Mouse (Mus musculus): ENCODE data around the gene H2-Q1. TPM values are rescaled to one million over a fixed set of nuclear protein-coding genes. Genes with fewer than 3 reads are reported as not detected.

Gene H2-Q1
- polyA plus RNA-seq, 1 experiment from 2014 or later, result not detected

DNA sequence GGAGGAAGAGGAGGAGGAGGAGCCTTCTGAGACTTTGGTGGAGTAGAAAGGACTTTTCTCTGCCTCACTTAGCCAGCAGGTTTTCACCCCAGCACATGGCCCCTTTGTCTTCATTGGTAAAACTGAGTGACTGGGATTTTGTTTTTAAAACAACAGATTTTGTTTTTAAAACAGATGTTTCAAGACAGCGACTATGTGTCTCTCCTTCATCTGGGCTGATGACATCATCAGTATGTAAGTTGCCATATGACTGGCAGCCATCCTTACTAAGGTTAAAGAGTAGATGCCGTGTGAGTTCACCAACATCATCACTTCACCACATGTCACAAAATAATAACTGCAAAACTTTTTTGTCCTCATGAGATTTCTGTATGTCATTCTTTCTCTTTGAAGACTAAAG lies 33.9 kb downstream of the H2-Q1 start:
- H3K4me1 ChIP-seq (replicated peaks; ENCODE audit: control insufficient read depth, insufficient read depth), result no peaks in the 10 kb centered on the region
- TF ChIP-seq EP300 (optimal IDR thresholded peaks at IDR 0.05) (no peak), CTCF (IDR thresholded peaks at IDR 0.05; ENCODE audit: low read depth) (no peak)
- no peaks in the 10 kb centered on the region for H3K9me3 ChIP-seq (ENCODE audit: control insufficient read depth, low read length)
- H3K9ac ChIP-seq (ENCODE audit: low read length), result no peak overlapping the region
- no peaks in the 10 kb centered on the region; the same call in 1 of the 2 replicates for H3K27me3 ChIP-seq (ENCODE audit: control insufficient read depth, insufficient read depth, low read length)
- no peaks in the 10 kb centered on the region for H3K36me3 ChIP-seq (ENCODE audit: control insufficient read depth, insufficient read depth, low read length)
- DNase-seq (ENCODE audit: low spot score) (no peak), ATAC-seq (ENCODE audit: low FRiP score, low TSS enrichment) (no peak)
- no peak overlapping the region for H3K27ac ChIP-seq (replicated peaks)
- no peak overlapping the region for H3K4me3 ChIP-seq (ENCODE audit: low read depth, low read length)
- H3K4me2 ChIP-seq (replicated peaks; ENCODE audit: low read depth), result no peak overlapping the region
- 67% methylated on average over 2 of the region's 2 CpGs for WGBS

- no peak overlapping the region for H3K4me2 ChIP-seq (replicated peaks; ENCODE audit: low read depth)
- H3K27me3 ChIP-seq (ENCODE audit: control insufficient read depth, insufficient read depth, low read length), result no peaks in the 10 kb centered on the region; the same call in 1 of the 2 replicates
- H3K9me3 ChIP-seq (ENCODE audit: control insufficient read depth, low read length), result no peaks in the 10 kb centered on the region
- no peak overlapping the region for H3K27ac ChIP-seq (replicated peaks)
- no peaks in the 10 kb centered on the region for H3K4me1 ChIP-seq (replicated peaks; ENCODE audit: control insufficient read depth, insufficient read depth)
- TF ChIP-seq CTCF (IDR thresholded peaks at IDR 0.05; ENCODE audit: low read depth), result no peak
- TF ChIP-seq EP300 (optimal IDR thresholded peaks at IDR 0.05), result no peak
- no peak overlapping the region for H3K9ac ChIP-seq (ENCODE audit: low read length)
- 9% methylated on average over 1 of the region's 1 CpGs for WGBS
- DNase-seq (ENCODE audit: low spot score) (no peak), ATAC-seq (ENCODE audit: low FRiP score, low TSS enrichment) (no peak)
- no peak overlapping the region for H3K4me3 ChIP-seq (ENCODE audit: low read depth, low read length)
- H3K36me3 ChIP-seq (ENCODE audit: control insufficient read depth, insufficient read depth, low read length), result no peaks in the 10 kb centered on the region
Observed at GRCm38 (mm10) chr17:35357086-35357485, 36.9 kb downstream of the H2-Q1 start.

GRCm38 (mm10) chr17:35358763-35359469 lies 38.7 kb downstream of the H2-Q1 start:
- no peaks in the 10 kb centered on the region; the same call in 1 of the 2 replicates for H3K27me3 ChIP-seq (ENCODE audit: control insufficient read depth, insufficient read depth, low read length)
- WGBS, result 11% methylated on average over 35 of the region's 38 CpGs
- no peaks in the 10 kb centered on the region for H3K4me1 ChIP-seq (replicated peaks; ENCODE audit: control insufficient read depth, insufficient read depth)
- DNase-seq (ENCODE audit: low spot score) (peak; percentile 15), ATAC-seq (ENCODE audit: low FRiP score, low TSS enrichment) (no peak)
- no peaks in the 10 kb centered on the region for H3K36me3 ChIP-seq (ENCODE audit: control insufficient read depth, insufficient read depth, low read length)
- H3K4me2 ChIP-seq (replicated peaks; ENCODE audit: low read depth), result peak overlapping the region; percentile 68
- peak overlapping the region; percentile 51 for H3K9ac ChIP-seq (ENCODE audit: low read length)
- H3K9me3 ChIP-seq (ENCODE audit: control insufficient read depth, low read length), result no peaks in the 10 kb centered on the region
- no peak for TF ChIP-seq CTCF (IDR thresholded peaks at IDR 0.05; ENCODE audit: low read depth)
- TF ChIP-seq EP300 (optimal IDR thresholded peaks at IDR 0.05), result no peak
- H3K4me3 ChIP-seq (ENCODE audit: low read depth, low read length), result peak overlapping the region; percentile 40
- H3K27ac ChIP-seq (replicated peaks), result no peak overlapping the region

DNA sequence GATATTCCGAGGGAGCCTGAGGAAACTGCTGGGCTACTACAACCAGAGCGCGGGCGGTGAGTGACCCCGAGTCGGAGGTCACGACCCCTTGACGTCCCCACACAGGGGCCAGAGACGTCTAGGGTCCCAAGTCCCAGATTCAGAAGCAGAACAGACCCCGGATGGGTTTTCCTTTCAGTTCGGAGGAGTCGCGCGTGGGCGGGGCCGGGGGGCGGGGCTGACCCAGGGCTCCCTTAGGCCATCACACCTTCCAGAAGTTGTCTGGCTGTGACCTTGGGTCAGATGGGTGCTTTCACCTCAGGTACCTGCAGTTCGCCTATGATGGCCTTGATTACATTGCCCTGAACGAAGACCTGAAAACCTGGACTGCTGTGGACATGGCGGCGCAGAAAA lies 39.3 kb downstream of the H2-Q1 start:
- Histone ChIP-seq H3K27me3 (ENCODE audit: control insufficient read depth, insufficient read depth, low read length) (no peaks in the 10 kb centered on the region; the same call in 1 of the 2 replicates), H3K9ac (ENCODE audit: low read length) (peak overlapping the region; percentile 51), H3K4me2 (replicated peaks; ENCODE audit: low read depth) (peak overlapping the region; percentile 68), H3K4me3 (ENCODE audit: low read depth, low read length) (peak overlapping the region; percentile 40), H3K9me3 (ENCODE audit: control insufficient read depth, low read length) (no peaks in the 10 kb centered on the region), H3K4me1 (replicated peaks; ENCODE audit: control insufficient read depth, insufficient read depth) (no peaks in the 10 kb centered on the region), H3K36me3 (ENCODE audit: control insufficient read depth, insufficient read depth, low read length) (no peaks in the 10 kb centered on the region), H3K27ac (replicated peaks) (no peak overlapping the region)
- TF ChIP-seq EP300 (optimal IDR thresholded peaks at IDR 0.05) (no peak), CTCF (IDR thresholded peaks at IDR 0.05; ENCODE audit: low read depth) (no peak)
- DNase-seq (ENCODE audit: low spot score), result no peak
- 24% methylated on average over 21 of the region's 21 CpGs for WGBS
- ATAC-seq (ENCODE audit: low FRiP score, low TSS enrichment), result no peak; the same call in 1 of the 2 replicates

Other genes with a start within 250 kb of the H2-Q1 start
- 109 and 113 TPM in 2 replicates for gene Ly6g6e, start 243.5 kb upstream of the H2-Q1 start, polyA plus RNA-seq (2015; fragmentation: Nextera tagmentation; extraction: Ambion mirVana)
- 7.1 and 7.7 TPM in 2 replicates for gene Ly6g6d, start 242.3 kb upstream of the H2-Q1 start, polyA plus RNA-seq (2015; fragmentation: Nextera tagmentation; extraction: Ambion mirVana)
- gene Ly6g6f, start 234.8 kb upstream of the H2-Q1 start, polyA plus RNA-seq (2015; fragmentation: Nextera tagmentation; extraction: Ambion mirVana), result 0.13 TPM in 1 of 2 replicates, not detected in the other
- gene Abhd16a, start 231.1 kb upstream of the H2-Q1 start, polyA plus RNA-seq (2015; fragmentation: Nextera tagmentation; extraction: Ambion mirVana), result 74.2 and 75.0 TPM in 2 replicates
- not detected in 2 replicates for gene Ly6g5c, start 212.1 kb upstream of the H2-Q1 start, polyA plus RNA-seq (2015; fragmentation: Nextera tagmentation; extraction: Ambion mirVana)
- 0.18 and 0.27 TPM in 2 replicates for gene Ly6g5b, start 205.0 kb upstream of the H2-Q1 start, polyA plus RNA-seq (2015; fragmentation: Nextera tagmentation; extraction: Ambion mirVana)
- gene Gpank1, start 198.9 kb upstream of the H2-Q1 start, polyA plus RNA-seq (2015; fragmentation: Nextera tagmentation; extraction: Ambion mirVana), result 11.2 and 11.3 TPM in 2 replicates
- 323 and 329 TPM in 2 replicates for gene Csnk2b, start 198.4 kb upstream of the H2-Q1 start, polyA plus RNA-seq (2015; fragmentation: Nextera tagmentation; extraction: Ambion mirVana)
- gene D17H6S53E, start 194.0 kb upstream of the H2-Q1 start, polyA plus RNA-seq (2015; fragmentation: Nextera tagmentation; extraction: Ambion mirVana), result 14.4 and 15.5 TPM in 2 replicates
- 1.3 and 3.2 TPM in 2 replicates for gene Apom, start 188.4 kb upstream of the H2-Q1 start, polyA plus RNA-seq (2015; fragmentation: Nextera tagmentation; extraction: Ambion mirVana)
- 28.1 and 30.6 TPM in 2 replicates for gene Bag6, start 185.2 kb upstream of the H2-Q1 start, polyA plus RNA-seq (2015; fragmentation: Nextera tagmentation; extraction: Ambion mirVana)
- gene Prrc2a, start 155.5 kb upstream of the H2-Q1 start, polyA plus RNA-seq (2015; fragmentation: Nextera tagmentation; extraction: Ambion mirVana), result 45.4 and 49.3 TPM in 2 replicates
- 24.3 and 25.2 TPM in 2 replicates for gene Aif1, start 144.3 kb upstream of the H2-Q1 start, polyA plus RNA-seq (2015; fragmentation: Nextera tagmentation; extraction: Ambion mirVana)
- 17.5 and 19.3 TPM in 2 replicates for gene Lst1, start 132.0 kb upstream of the H2-Q1 start, polyA plus RNA-seq (2015; fragmentation: Nextera tagmentation; extraction: Ambion mirVana)
- gene Ltb, start 126.0 kb upstream of the H2-Q1 start, polyA plus RNA-seq (2015; fragmentation: Nextera tagmentation; extraction: Ambion mirVana), result 0.63 and 0.78 TPM in 2 replicates
- 0.32 and 0.40 TPM in 2 replicates for gene Tnf, start 118.4 kb upstream of the H2-Q1 start, polyA plus RNA-seq (2015; fragmentation: Nextera tagmentation; extraction: Ambion mirVana)
- 0.11 and 0.16 TPM in 2 replicates for gene Lta, start 115.1 kb upstream of the H2-Q1 start, polyA plus RNA-seq (2015; fragmentation: Nextera tagmentation; extraction: Ambion mirVana)
- gene Gm16181, start 99.6 kb upstream of the H2-Q1 start, polyA plus RNA-seq (2015; fragmentation: Nextera tagmentation; extraction: Ambion mirVana), result 0.27 and 0.33 TPM in 2 replicates
- gene Atp6v1g2, start 86.7 kb upstream of the H2-Q1 start, polyA plus RNA-seq (2015; fragmentation: Nextera tagmentation; extraction: Ambion mirVana), result 3.0 and 3.6 TPM in 2 replicates
- 7.4 and 7.5 TPM in 2 replicates for gene Nfkbil1, start 84.6 kb upstream of the H2-Q1 start, polyA plus RNA-seq (2015; fragmentation: Nextera tagmentation; extraction: Ambion mirVana)
- gene Ddx39b, start 78.7 kb upstream of the H2-Q1 start, polyA plus RNA-seq (2015; fragmentation: Nextera tagmentation; extraction: Ambion mirVana), result 143 and 145 TPM in 2 replicates
- 303 and 307 TPM in 2 replicates for gene H2-D1, start 57.7 kb upstream of the H2-Q1 start, polyA plus RNA-seq (2015; fragmentation: Nextera tagmentation; extraction: Ambion mirVana)
- gene H2-Q2, start 21.8 kb downstream of the H2-Q1 start, polyA plus RNA-seq (2015; fragmentation: Nextera tagmentation; extraction: Ambion mirVana), result 1.2 and 1.6 TPM in 2 replicates
- 2.7 and 3.3 TPM in 2 replicates for gene H2-Q4, start 59.2 kb downstream of the H2-Q1 start, polyA plus RNA-seq (2015; fragmentation: Nextera tagmentation; extraction: Ambion mirVana)
- 0.22 and 0.35 TPM in 2 replicates for gene H2-Q6, start 104.4 kb downstream of the H2-Q1 start, polyA plus RNA-seq (2015; fragmentation: Nextera tagmentation; extraction: Ambion mirVana)
- gene H2-Q7, start 118.8 kb downstream of the H2-Q1 start, polyA plus RNA-seq (2015; fragmentation: Nextera tagmentation; extraction: Ambion mirVana), result 0.96 and 1.2 TPM in 2 replicates
- gene H2-Q10, start 149.7 kb downstream of the H2-Q1 start, polyA plus RNA-seq (2015; fragmentation: Nextera tagmentation; extraction: Ambion mirVana), result 0.99 and 1.4 TPM in 2 replicates
- gene Pou5f1, start 185.6 kb downstream of the H2-Q1 start, polyA plus RNA-seq (2015; fragmentation: Nextera tagmentation; extraction: Ambion mirVana), result not detected in 2 replicates
- 32.7 and 34.5 TPM in 2 replicates for gene Tcf19, start 196.4 kb downstream of the H2-Q1 start, polyA plus RNA-seq (2015; fragmentation: Nextera tagmentation; extraction: Ambion mirVana)
- gene Cchcr1, start 196.7 kb downstream of the H2-Q1 start, polyA plus RNA-seq (2015; fragmentation: Nextera tagmentation; extraction: Ambion mirVana), result 7.1 and 7.4 TPM in 2 replicates
- gene Psors1c2, start 212.8 kb downstream of the H2-Q1 start, polyA plus RNA-seq (2015; fragmentation: Nextera tagmentation; extraction: Ambion mirVana), result 66.1 and 66.8 TPM in 2 replicates
- gene Cdsn, start 231.7 kb downstream of the H2-Q1 start, polyA plus RNA-seq (2015; fragmentation: Nextera tagmentation; extraction: Ambion mirVana), result 106 and 139 TPM in 2 replicates
- gene 2300002M23Rik, start 247.0 kb downstream of the H2-Q1 start, polyA plus RNA-seq (2015; fragmentation: Nextera tagmentation; extraction: Ambion mirVana), result 234 and 311 TPM in 2 replicates

Measured in stomach, postnatal 0 days (tissue).